Comparison of ENCODE assay signal across 9 mouse cellular contexts in the genomic region with DNA sequence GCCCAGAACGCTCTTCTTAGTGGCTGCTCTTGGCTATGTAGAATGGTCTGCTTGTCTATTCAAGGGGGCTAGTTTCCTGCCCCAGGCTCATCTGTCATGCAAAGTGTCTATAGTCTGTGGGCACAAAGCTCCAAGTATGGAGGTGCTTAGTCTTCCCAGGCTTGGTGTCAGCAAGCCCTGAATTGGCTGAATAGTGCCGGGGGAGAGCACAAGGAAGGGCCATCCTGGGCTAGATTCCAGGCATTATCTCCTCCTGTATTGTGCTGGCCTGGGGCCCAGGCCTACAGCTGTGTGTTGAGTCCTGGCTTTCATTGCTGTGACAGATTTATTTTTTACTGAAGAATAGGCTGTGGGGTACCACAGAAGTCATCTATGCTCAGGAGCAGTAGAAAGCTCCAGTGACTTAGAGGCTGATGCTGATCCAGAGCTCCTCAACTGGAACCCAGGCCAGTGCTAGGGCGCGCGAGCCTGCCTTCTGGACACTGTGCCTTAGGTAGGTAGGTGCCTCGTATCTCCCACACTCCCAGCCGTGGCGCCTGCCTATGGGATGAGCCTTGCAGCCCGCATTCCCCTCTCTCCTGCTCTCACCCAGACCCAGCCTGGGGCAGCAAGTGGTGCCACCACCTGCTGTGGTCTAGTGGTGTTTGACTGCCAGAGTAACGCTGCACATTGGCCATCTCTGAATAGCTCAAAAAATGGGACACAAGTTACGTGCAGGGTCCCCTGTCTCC. TPM values are rescaled to one million over a fixed set of nuclear protein-coding genes. Genes with fewer than 3 reads are reported as not detected.
DNase-seq lines count a peak whose midpoint lies in the region; ATAC-seq and TF ChIP-seq lines count a peak whose summit lies in the region.
"Had no signal": no experiment of that assay in that cellular context is flagged by ENCODE, and none has a peak within 500 bp of the region (broad histone marks: within the 10 kb centered on the region; RNA-seq: fewer than 3 reads in every experiment).

No protein-coding gene starts in this region.

- peak overlapping the region; percentile 57; the same call in 1 of the 2 replicates for H3K27ac ChIP-seq in layer of hippocampus, adult 2 months
- H3K27ac ChIP-seq in forebrain, embryonic 16.5 days (ENCODE audit: low read length) = no peak overlapping the region
- no peak overlapping the region for H3K27ac ChIP-seq in kidney, embryonic 14.5 days (ENCODE audit: low read depth, low read length)

- no peaks in the 10 kb centered on the region for H3K27me3 ChIP-seq in forebrain, embryonic 16.5 days (replicated peaks; ENCODE audit: control insufficient read depth, insufficient read depth, low read length)
- H3K27me3 ChIP-seq in kidney, embryonic 14.5 days (ENCODE audit: control insufficient read depth, insufficient read depth, low read length) = no peaks in the 10 kb centered on the region
- H3K27me3 ChIP-seq: megakaryocyte, embryonic 14.5 days had no signal

- 50% methylated on average over 11 of the region's 11 CpGs for WGBS in forebrain, embryonic 16.5 days
- WGBS in kidney, embryonic 14.5 days = 80% methylated on average over 11 of the region's 11 CpGs

- peaks cover 10% of the 10 kb centered on the region; the same call in 1 of the 2 replicates for H3K36me3 ChIP-seq in forebrain, embryonic 16.5 days (ENCODE audit: control insufficient read depth, insufficient read depth)
- peaks cover 4% of the 10 kb centered on the region; the same call in 1 of the 2 replicates for H3K36me3 ChIP-seq in kidney, embryonic 14.5 days (ENCODE audit: control insufficient read depth, insufficient read depth, low read length)

- peak; percentile 80 for ATAC-seq in forebrain, embryonic 16.5 days
- no peak for ATAC-seq in kidney, embryonic 14.5 days (ENCODE audit: low FRiP score, low TSS enrichment)

- peak in 1 of 2 experiments; percentile 48 for DNase-seq in layer of hippocampus, adult 2 months (ENCODE audit: low spot score in 2 of 2)
- DNase-seq in layer of hippocampus, postnatal 36 days = no peak
- DNase-seq in brain, embryonic 18.5 days (ENCODE audit: low read depth, low spot score) = peak; percentile 45
- DNase-seq in left cerebral cortex, postnatal 10 days (ENCODE audit: extremely low spot score in 1 of 2, low spot score in 2 of 2) = peak; percentile 36 to 55
- DNase-seq in adrenal gland, adult 8-10 months = no peak
- no peak for DNase-seq in thymus, postnatal 14 days

- no peak overlapping the region for H3K9ac ChIP-seq in forebrain, embryonic 16.5 days (replicated peaks; ENCODE audit: low read depth, low read length)
- H3K9ac ChIP-seq in kidney, embryonic 14.5 days (ENCODE audit: low read depth, low read length) = no peak overlapping the region

- intact Hi-C loops in left cerebral cortex, postnatal 10 days (cut with DNase I) = no loop called here

- H3K9me3 ChIP-seq in forebrain, embryonic 16.5 days (ENCODE audit: control insufficient read depth, low read length) = no peaks in the 10 kb centered on the region
- H3K9me3 ChIP-seq in kidney, embryonic 14.5 days (ENCODE audit: control insufficient read depth, low read length) = no peaks in the 10 kb centered on the region
- H3K9me3 ChIP-seq: megakaryocyte, embryonic 14.5 days had no signal

- no peak for TF ChIP-seq CTCF in layer of hippocampus, adult 2 months (conservative IDR thresholded peaks at IDR 0.05)

- no peak overlapping the region for H3K4me2 ChIP-seq in forebrain, embryonic 16.5 days (ENCODE audit: low read length)
- no peak overlapping the region for H3K4me2 ChIP-seq in kidney, embryonic 14.5 days (replicated peaks; ENCODE audit: low read depth, low read length)

- no peak overlapping the region for H3K4me3 ChIP-seq in layer of hippocampus, adult 2 months
- no peak overlapping the region for H3K4me3 ChIP-seq in forebrain, embryonic 16.5 days (replicated peaks; ENCODE audit: low read length)
- H3K4me3 ChIP-seq in kidney, embryonic 14.5 days (ENCODE audit: low read length) = no peak overlapping the region
- H3K4me3 ChIP-seq: megakaryocyte, embryonic 14.5 days had no signal

- peaks cover 16% of the 10 kb centered on the region for H3K4me1 ChIP-seq in forebrain, embryonic 16.5 days (replicated peaks; ENCODE audit: control insufficient read depth, insufficient read depth, low read length)
- H3K4me1 ChIP-seq in kidney, embryonic 14.5 days (ENCODE audit: control insufficient read depth, insufficient read depth, low read length) = no peaks in the 10 kb centered on the region

RNA-seq across cellular contexts. Expression of gene Gpt2, which starts 8.7 kb away (rescaled TPM):
- 10 to 100 TPM; 70.9 to 88.3 TPM for total RNA-seq in layer of hippocampus, adult 2 months (2021)
- 10 to 100 TPM; 75.5 to 86.1 TPM for total RNA-seq in layer of hippocampus, postnatal 36 days (2021)
- 39.1 and 44.7 TPM in 2 replicates for polyA plus RNA-seq in forebrain, embryonic 16.5 days (2015; fragmentation: Nextera tagmentation; extraction: Ambion mirVana)
- 10 to 100 TPM; 36.6 to 50.0 TPM for total RNA-seq in left cerebral cortex, postnatal 10 days (2021)
- 100 to 1,000 TPM in 2 of 4 experiments, 10 to 100 TPM in 2; 68.2 to 344 (median 173) TPM for total RNA-seq in adrenal gland, adult 8-10 months (2022)
- 13.2 and 21.6 TPM in 2 replicates for polyA plus RNA-seq in kidney, embryonic 14.5 days (2014; fragmentation: Nextera tagmentation; extraction: Ambion mirVana)

RNA-seq across cellular contexts. Expression of gene Dnaja2, which starts 54.0 kb away (rescaled TPM):
- 100 to 1,000 TPM; 193 to 201 TPM for total RNA-seq in layer of hippocampus, adult 2 months (2021)
- total RNA-seq in layer of hippocampus, postnatal 36 days (2021) = 100 to 1,000 TPM; 184 to 213 TPM
- polyA plus RNA-seq in forebrain, embryonic 16.5 days (2015; fragmentation: Nextera tagmentation; extraction: Ambion mirVana) = 169 and 193 TPM in 2 replicates
- 100 to 1,000 TPM; 168 to 184 TPM for total RNA-seq in left cerebral cortex, postnatal 10 days (2021)
- 100 to 1,000 TPM; 180 to 205 (median 187) TPM for total RNA-seq in adrenal gland, adult 8-10 months (2022)
- polyA plus RNA-seq in kidney, embryonic 14.5 days (2014; fragmentation: Nextera tagmentation; extraction: Ambion mirVana) = 139 and 173 TPM in 2 replicates

Comparison
In these comparisons a context has a peak if more than half of its experiments do, and no peak if none do; other contexts are left out.
1. DNase-seq: peak in brain, embryonic 18.5 days (single experiment) and left cerebral cortex, postnatal 10 days (2 of 2); none in layer of hippocampus, postnatal 36 days (0 of 2), adrenal gland, adult 8-10 months (single experiment) and thymus, postnatal 14 days (single experiment).